8 mouse cellular contexts compared by ENCODE assay signal in genomic region chr8:106936478-106937051, GRCm38 (mm10). TPM values are rescaled to one million over a fixed set of nuclear protein-coding genes. Genes with fewer than 3 reads are reported as not detected.
DNase-seq lines count a peak whose midpoint lies in the region; ATAC-seq and TF ChIP-seq lines count a peak whose summit lies in the region.

No protein-coding gene starts in this region.

- peak overlapping the region; percentile 71 for H3K4me2 ChIP-seq in forebrain, postnatal 0 days (ENCODE audit: low read depth)
- peak overlapping the region; percentile 90 for H3K4me2 ChIP-seq in limb, embryonic 13.5 days (replicated peaks)
- peak overlapping the region; percentile 76 for H3K4me2 ChIP-seq in midbrain, embryonic 13.5 days (replicated peaks)
- peak overlapping the region; percentile 80 for H3K4me2 ChIP-seq in stomach, postnatal 0 days (replicated peaks; ENCODE audit: low read depth)

- peak overlapping the region; percentile 57 for H3K4me3 ChIP-seq in thymus, adult 2 months (ENCODE audit: control insufficient read depth, insufficient read depth, low read length)
- peak overlapping the region; percentile 78 for H3K4me3 ChIP-seq in forebrain, postnatal 0 days (ENCODE audit: low read depth, low read length)
- peak overlapping the region; percentile 89 for H3K4me3 ChIP-seq in limb, embryonic 13.5 days
- H3K4me3 ChIP-seq in midbrain, embryonic 13.5 days (replicated peaks): peak overlapping the region; percentile 79
- H3K4me3 ChIP-seq in stomach, postnatal 0 days (ENCODE audit: low read depth, low read length): peak overlapping the region; percentile 94

- TF ChIP-seq CTCF in thymus, adult 2 months (IDR thresholded peaks at IDR 0.05; ENCODE audit: borderline replicate concordance, control insufficient read depth, extremely low read depth, insufficient read depth, low read length, poor library complexity): no peak
- no peak for TF ChIP-seq CTCF in forebrain, postnatal 0 days (IDR thresholded peaks at IDR 0.05; ENCODE audit: low read depth)
- no peak for TF ChIP-seq CTCF in stomach, postnatal 0 days (IDR thresholded peaks at IDR 0.05; ENCODE audit: low read depth)

- 2% methylated on average over 26 of the region's 26 CpGs for WGBS in thymus, adult 2 months
- WGBS in forebrain, postnatal 0 days: under 1% methylated on average over 26 of the region's 26 CpGs
- WGBS in limb, embryonic 13.5 days: under 1% methylated on average over 26 of the region's 26 CpGs
- under 1% methylated on average over 26 of the region's 26 CpGs for whole genome bisulfite sequencing in midbrain, embryonic 13.5 days
- under 1% methylated on average over 26 of the region's 26 CpGs for WGBS in stomach, postnatal 0 days

- H3K27ac ChIP-seq in thymus, adult 2 months (ENCODE audit: control insufficient read depth, insufficient read depth, low read length): no peak overlapping the region
- 0 out of 2 replicates have a peak overlapping the region, but pooled peaks have one; percentile 15 for H3K27ac ChIP-seq in forebrain, postnatal 0 days (ENCODE audit: low read depth, low read length)
- H3K27ac ChIP-seq in limb, embryonic 13.5 days: peak overlapping the region; percentile 91
- peak overlapping the region; percentile 91 for H3K27ac ChIP-seq in midbrain, embryonic 13.5 days
- H3K27ac ChIP-seq in stomach, postnatal 0 days (replicated peaks): peak overlapping the region; percentile 96

- no peaks in the 10 kb centered on the region for H3K9me3 ChIP-seq in forebrain, postnatal 0 days (ENCODE audit: low read length)
- no peaks in the 10 kb centered on the region for H3K9me3 ChIP-seq in limb, embryonic 13.5 days
- H3K9me3 ChIP-seq in midbrain, embryonic 13.5 days: no peaks in the 10 kb centered on the region
- H3K9me3 ChIP-seq in stomach, postnatal 0 days (ENCODE audit: control insufficient read depth, low read length): no peaks in the 10 kb centered on the region

- H3K27me3 ChIP-seq in thymus, adult 2 months (ENCODE audit: control insufficient read depth, insufficient read depth, low read length): no peaks in the 10 kb centered on the region; the same call in 1 of the 2 replicates
- H3K27me3 ChIP-seq in forebrain, postnatal 0 days (ENCODE audit: insufficient read depth, low read length): peaks cover 20% of the 10 kb centered on the region
- H3K27me3 ChIP-seq in limb, embryonic 13.5 days: no peaks in the 10 kb centered on the region
- peaks cover 21% of the 10 kb centered on the region for H3K27me3 ChIP-seq in midbrain, embryonic 13.5 days
- H3K27me3 ChIP-seq in stomach, postnatal 0 days (ENCODE audit: control insufficient read depth, insufficient read depth, low read length): no peaks in the 10 kb centered on the region

- H3K9ac ChIP-seq in forebrain, postnatal 0 days: peak overlapping the region; percentile 74
- peak overlapping the region; percentile 94 for H3K9ac ChIP-seq in limb, embryonic 13.5 days
- H3K9ac ChIP-seq in midbrain, embryonic 13.5 days (replicated peaks): peak overlapping the region; percentile 89
- H3K9ac ChIP-seq in stomach, postnatal 0 days (ENCODE audit: low read length): peak overlapping the region; percentile 94

- no peak for TF ChIP-seq EP300 in stomach, postnatal 0 days (optimal IDR thresholded peaks at IDR 0.05)

- DNase-seq in thymus, adult 2 months: peak; percentile 6
- DNase-seq in thymus, adult 18-20 months: no peak
- peak; percentile 36 to 48 for DNase-seq in cerebellum, adult 18-20 months
- peak; percentile 67 for DNase-seq in forebrain, postnatal 0 days
- peak; percentile 56 for DNase-seq in stomach, postnatal 0 days (ENCODE audit: low spot score)

- TF ChIP-seq POLR2A in thymus, adult 2 months (IDR thresholded peaks at IDR 0.05; ENCODE audit: control insufficient read depth, extremely low read depth, insufficient read depth, low read length, poor library complexity): no peak

- H3K36me3 ChIP-seq in thymus, adult 2 months (ENCODE audit: control insufficient read depth, insufficient read depth, low read length): no peaks in the 10 kb centered on the region
- no peaks in the 10 kb centered on the region for H3K36me3 ChIP-seq in forebrain, postnatal 0 days (ENCODE audit: insufficient read depth)
- H3K36me3 ChIP-seq in limb, embryonic 13.5 days: no peaks in the 10 kb centered on the region
- H3K36me3 ChIP-seq in midbrain, embryonic 13.5 days: no peaks in the 10 kb centered on the region
- H3K36me3 ChIP-seq in stomach, postnatal 0 days (ENCODE audit: control insufficient read depth, insufficient read depth, low read length): no peaks in the 10 kb centered on the region

- peaks cover 4% of the 10 kb centered on the region; the same call in 1 of the 2 replicates for H3K4me1 ChIP-seq in thymus, adult 2 months (replicated peaks; ENCODE audit: control insufficient read depth, insufficient read depth, low read length)
- 0 out of 2 replicates have a peak, but pooled peaks cover 3% of the 10 kb centered on the region for H3K4me1 ChIP-seq in forebrain, postnatal 0 days (ENCODE audit: insufficient read depth)
- peaks cover 39% of the 10 kb centered on the region for H3K4me1 ChIP-seq in limb, embryonic 13.5 days
- H3K4me1 ChIP-seq in midbrain, embryonic 13.5 days (replicated peaks): peaks cover 30% of the 10 kb centered on the region
- H3K4me1 ChIP-seq in stomach, postnatal 0 days (replicated peaks; ENCODE audit: control insufficient read depth, insufficient read depth): peaks cover 9% of the 10 kb centered on the region; the same call in 1 of the 2 replicates

- peak; percentile 19; the same call in 1 of the 2 replicates for ATAC-seq in forebrain, postnatal 0 days
- ATAC-seq in inflammation-experienced regulatory T-cells, adult 6 months: peak; percentile 15
- peak; percentile 21; the same call in 1 of the 2 replicates for ATAC-seq in limb, embryonic 13.5 days (ENCODE audit: low FRiP score, low read depth)
- no peak for ATAC-seq in midbrain, embryonic 13.5 days
- ATAC-seq in stomach, postnatal 0 days (ENCODE audit: low FRiP score, low TSS enrichment): peak; percentile 11; the same call in 1 of the 2 replicates

RNA-seq across cellular contexts. Expression of gene Sntb2, which starts 1.0 kb away (rescaled TPM):
- 4.5 and 4.6 TPM in 2 replicates for polyA plus RNA-seq in thymus, adult 2 months (2012; rRNA removed)
- 6.1 and 6.9 TPM in 2 replicates for total RNA-seq in forebrain, postnatal 0 days (2014; rRNA removed)
- 1.7 and 3.0 TPM in 2 replicates for polyA plus RNA-seq in forebrain, postnatal 0 days (2015; fragmentation: Nextera tagmentation; extraction: Ambion mirVana)
- polyA plus RNA-seq in inflammation-experienced regulatory T-cells, adult 6 months (2017; shearing (Covaris generic)): 1 to 10 TPM; 3.3 to 6.0 (median 4.8) TPM
- polyA plus RNA-seq in limb, embryonic 13.5 days (2015; fragmentation: Nextera tagmentation; extraction: Ambion mirVana): 16.4 and 17.7 TPM in 2 replicates
- 5.4 and 6.7 TPM in 2 replicates for polyA plus RNA-seq in midbrain, embryonic 13.5 days (2015; fragmentation: Nextera tagmentation; extraction: Ambion mirVana)
- polyA plus RNA-seq in stomach, postnatal 0 days (2015; fragmentation: Nextera tagmentation; extraction: Ambion mirVana): 9.1 and 10.2 TPM in 2 replicates

RNA-seq across cellular contexts. Expression of gene Utp4, which starts 43.1 kb away (rescaled TPM):
- polyA plus RNA-seq in thymus, adult 2 months (2012; rRNA removed): 35.8 and 36.6 TPM in 2 replicates
- 22.2 and 23.2 TPM in 2 replicates for total RNA-seq in forebrain, postnatal 0 days (2014; rRNA removed)
- 26.9 and 30.4 TPM in 2 replicates for polyA plus RNA-seq in forebrain, postnatal 0 days (2015; fragmentation: Nextera tagmentation; extraction: Ambion mirVana)
- 10 to 100 TPM; 42.0 to 52.6 (median 48.3) TPM for polyA plus RNA-seq in inflammation-experienced regulatory T-cells, adult 6 months (2017; shearing (Covaris generic))
- polyA plus RNA-seq in limb, embryonic 13.5 days (2015; fragmentation: Nextera tagmentation; extraction: Ambion mirVana): 68.4 and 69.9 TPM in 2 replicates
- 44.9 and 48.1 TPM in 2 replicates for polyA plus RNA-seq in midbrain, embryonic 13.5 days (2015; fragmentation: Nextera tagmentation; extraction: Ambion mirVana)
- polyA plus RNA-seq in stomach, postnatal 0 days (2015; fragmentation: Nextera tagmentation; extraction: Ambion mirVana): 30.4 and 33.7 TPM in 2 replicates

Comparison
In these comparisons a context has a peak if more than half of its experiments do, and no peak if none do; other contexts are left out.
1. DNase-seq: peak in thymus, adult 2 months (single experiment), cerebellum, adult 18-20 months (2 of 2), forebrain, postnatal 0 days (single experiment) and stomach, postnatal 0 days (single experiment); none in thymus, adult 18-20 months (0 of 2).
2. Peak in every context shown above with its lines, with median percentiles within 50 percentile points of each other: H3K4me3 ChIP-seq, H3K4me2 ChIP-seq and H3K9ac ChIP-seq.